Mouse (Mus musculus): ENCODE results near the gene Hils1. TPM values are rescaled to one million over a fixed set of nuclear protein-coding genes. Genes with fewer than 3 reads are reported as not detected.

Hils1 gene
- polyA plus RNA-seq, 1 experiment from 2014 or later: not detected

- Histone ChIP-seq H3K9ac (peak overlapping the region; percentile 93; the same call in 1 of the 2 replicates), H3K36me3 (no peaks in the 10 kb centered on the region), H3K4me2 (replicated peaks) (peak overlapping the region; percentile 98), H3K27me3 (no peaks in the 10 kb centered on the region), H3K4me1 (peaks cover 63% of the 10 kb centered on the region), H3K4me3 (peak overlapping the region; percentile 82), H3K9me3 (no peaks in the 10 kb centered on the region), H3K27ac (peak overlapping the region; percentile 92)
- 43% methylated on average over 6 of the region's 6 CpGs for WGBS
- ATAC-seq (ENCODE audit: insufficient number of reproducible peaks, insufficient read depth, low FRiP score, low TSS enrichment): no peak
Observed at GRCm38 (mm10) chr11:94990102-94990748, 22.8 kb downstream of the Hils1 start.

GRCm38 (mm10) chr11:94990749-94991577, 23.6 kb downstream of the Hils1 start, which contains the start of gene Ppp1r9b:
Gene Ppp1r9b (plus strand): TSS chr11:94991035.
- Histone ChIP-seq H3K9me3 (no peaks in the 10 kb centered on the region), H3K9ac (peak within 1 kb of the TSS; percentile 93), H3K4me1 (peaks cover 68% of the 10 kb centered on the region), H3K27ac (peak within 1 kb of the TSS; percentile 92), H3K4me3 (peak within 1 kb of the TSS; percentile 82), H3K36me3 (no peaks in the 10 kb centered on the region), H3K27me3 (no peaks in the 10 kb centered on the region), H3K4me2 (replicated peaks) (peak within 1 kb of the TSS; percentile 98)
- ATAC-seq (ENCODE audit: insufficient number of reproducible peaks, insufficient read depth, low FRiP score, low TSS enrichment): peak; percentile 74
- under 1% methylated on average over 67 of the region's 69 CpGs for WGBS

GRCm38 (mm10) chr11:94991641-94992479, 24.5 kb downstream of the Hils1 start:
- H3K4me3 ChIP-seq: peak overlapping the region; percentile 82
- WGBS: under 1% methylated on average over 98 of the region's 99 CpGs
- H3K4me2 ChIP-seq (replicated peaks): peak overlapping the region; percentile 98
- H3K27me3 ChIP-seq: no peaks in the 10 kb centered on the region
- peaks cover 70% of the 10 kb centered on the region for H3K4me1 ChIP-seq
- peaks cover 7% of the 10 kb centered on the region for H3K36me3 ChIP-seq
- no peak for ATAC-seq (ENCODE audit: insufficient number of reproducible peaks, insufficient read depth, low FRiP score, low TSS enrichment)
- H3K9ac ChIP-seq: peak overlapping the region; percentile 93
- H3K27ac ChIP-seq: peak overlapping the region; percentile 92
- H3K9me3 ChIP-seq: no peaks in the 10 kb centered on the region

- Histone ChIP-seq H3K4me2 (replicated peaks) (peak overlapping the region; percentile 98), H3K4me1 (peaks cover 69% of the 10 kb centered on the region), H3K36me3 (peaks cover 13% of the 10 kb centered on the region), H3K27me3 (no peaks in the 10 kb centered on the region), H3K9me3 (no peaks in the 10 kb centered on the region), H3K4me3 (peak overlapping the region; percentile 82), H3K27ac (peak overlapping the region; percentile 92; the same call in 1 of the 2 replicates), H3K9ac (peak overlapping the region; percentile 93)
- WGBS: 1% methylated on average over 20 of the region's 20 CpGs
- no peak for ATAC-seq (ENCODE audit: insufficient number of reproducible peaks, insufficient read depth, low FRiP score, low TSS enrichment)
Observed at GRCm38 (mm10) chr11:94992480-94992753, 25.0 kb downstream of the Hils1 start.

- Histone ChIP-seq H3K36me3 (peaks cover 18% of the 10 kb centered on the region), H3K27ac (peak overlapping the region; percentile 92; the same call in 1 of the 2 replicates), H3K4me2 (replicated peaks) (peak overlapping the region; percentile 98), H3K4me3 (peak overlapping the region; percentile 82), H3K27me3 (no peaks in the 10 kb centered on the region), H3K9ac (peak overlapping the region; percentile 93), H3K4me1 (peaks cover 64% of the 10 kb centered on the region), H3K9me3 (no peaks in the 10 kb centered on the region)
- no peak for ATAC-seq (ENCODE audit: insufficient number of reproducible peaks, insufficient read depth, low FRiP score, low TSS enrichment)
- 1% methylated on average over 22 of the region's 22 CpGs for WGBS
Observed at GRCm38 (mm10) chr11:94992754-94993606, 25.6 kb downstream of the Hils1 start.

GRCm38 (mm10) chr11:94994208-94994814, 26.9 kb downstream of the Hils1 start:
- Histone ChIP-seq H3K9me3 (no peaks in the 10 kb centered on the region), H3K36me3 (peaks cover 32% of the 10 kb centered on the region), H3K27me3 (no peaks in the 10 kb centered on the region), H3K4me3 (peak overlapping the region; percentile 82), H3K27ac (no peak overlapping the region), H3K9ac (peak overlapping the region; percentile 93), H3K4me2 (replicated peaks) (peak overlapping the region; percentile 98), H3K4me1 (peaks cover 50% of the 10 kb centered on the region)
- 50% methylated on average over 10 of the region's 10 CpGs for WGBS
- no peak for ATAC-seq (ENCODE audit: insufficient number of reproducible peaks, insufficient read depth, low FRiP score, low TSS enrichment)

GRCm38 (mm10) chr11:94994947-94995772, 27.8 kb downstream of the Hils1 start:
- no peak overlapping the region for H3K27ac ChIP-seq
- H3K9me3 ChIP-seq: no peaks in the 10 kb centered on the region
- peaks cover 40% of the 10 kb centered on the region for H3K36me3 ChIP-seq
- H3K9ac ChIP-seq: peak overlapping the region; percentile 20; the same call in 1 of the 2 replicates
- ATAC-seq (ENCODE audit: insufficient number of reproducible peaks, insufficient read depth, low FRiP score, low TSS enrichment): no peak
- H3K27me3 ChIP-seq: no peaks in the 10 kb centered on the region
- H3K4me2 ChIP-seq (replicated peaks): peak overlapping the region; percentile 98
- peaks cover 53% of the 10 kb centered on the region for H3K4me1 ChIP-seq
- peak overlapping the region; percentile 82 for H3K4me3 ChIP-seq
- 82% methylated on average over 11 of the region's 11 CpGs for WGBS

GRCm38 (mm10) chr11:94996101-94996500, 28.7 kb downstream of the Hils1 start:
- H3K4me1 ChIP-seq: peaks cover 57% of the 10 kb centered on the region
- no peak for ATAC-seq (ENCODE audit: insufficient number of reproducible peaks, insufficient read depth, low FRiP score, low TSS enrichment)
- H3K27ac ChIP-seq: no peak overlapping the region
- H3K9ac ChIP-seq: peak overlapping the region; percentile 31; the same call in 1 of the 2 replicates
- no peaks in the 10 kb centered on the region for H3K27me3 ChIP-seq
- no peak overlapping the region for H3K4me3 ChIP-seq
- no peaks in the 10 kb centered on the region for H3K9me3 ChIP-seq
- peaks cover 49% of the 10 kb centered on the region for H3K36me3 ChIP-seq
- H3K4me2 ChIP-seq (replicated peaks): peak overlapping the region; percentile 98
- WGBS: 88% methylated on average over 8 of the region's 8 CpGs

GRCm38 (mm10) chr11:94996984-94997383, 29.6 kb downstream of the Hils1 start:
- no peak overlapping the region for H3K4me3 ChIP-seq
- no peak overlapping the region for H3K9ac ChIP-seq
- no peak overlapping the region for H3K27ac ChIP-seq
- 94% methylated on average over 6 of the region's 6 CpGs for WGBS
- peaks cover 57% of the 10 kb centered on the region for H3K36me3 ChIP-seq
- no peak for ATAC-seq (ENCODE audit: insufficient number of reproducible peaks, insufficient read depth, low FRiP score, low TSS enrichment)
- no peaks in the 10 kb centered on the region for H3K9me3 ChIP-seq
- no peak overlapping the region for H3K4me2 ChIP-seq (replicated peaks)
- H3K4me1 ChIP-seq: peaks cover 57% of the 10 kb centered on the region
- H3K27me3 ChIP-seq: no peaks in the 10 kb centered on the region

- H3K4me3 ChIP-seq: no peak overlapping the region
- H3K36me3 ChIP-seq: peaks cover 63% of the 10 kb centered on the region
- no peaks in the 10 kb centered on the region for H3K9me3 ChIP-seq
- H3K4me2 ChIP-seq (replicated peaks): no peak overlapping the region
- 75% methylated on average over 5 of the region's 5 CpGs for WGBS
- H3K27ac ChIP-seq: no peak overlapping the region
- no peak overlapping the region for H3K9ac ChIP-seq
- H3K4me1 ChIP-seq: peaks cover 52% of the 10 kb centered on the region
- H3K27me3 ChIP-seq: no peaks in the 10 kb centered on the region
- ATAC-seq (ENCODE audit: insufficient number of reproducible peaks, insufficient read depth, low FRiP score, low TSS enrichment): no peak
Observed at GRCm38 (mm10) chr11:94997596-94997995, 30.2 kb downstream of the Hils1 start.
